Mouse (Mus musculus) liver, embryonic 15.5 days (tissue): ENCODE data around the gene Enoph1. TPM values are rescaled to one million over a fixed set of nuclear protein-coding genes. Genes with fewer than 3 reads are reported as not detected.
A peak's percentile ranks its signal among the peaks of the same experiment; 100 is the strongest.

Source experiments
- ATAC-seq: fragments of 200-750 bp; cut with Nextera tagmentation; 2 replicates; pipeline ENCODE4 v1.8.0; 2017; ENCODE audit warnings: moderate number of reproducible peaks, mild to moderate bottlenecking, moderate library complexity; ENCODE audit not compliant: insufficient read depth
- H3K27ac ChIP-seq: fragments of 300-500 bp; sonication (generic); replicated peaks from 2 replicates; pipeline ENCODE4 v1.5.1; 2015; ENCODE audit warnings: mild to moderate bottlenecking, inconsistent platforms
- H3K27me3 ChIP-seq: fragments of 300-500 bp; sonication (generic); 2 replicates; pipeline ENCODE4 v1.6.1; 2015; ENCODE audit warnings: mild to moderate bottlenecking, inconsistent platforms
- H3K36me3 ChIP-seq: fragments of 300-500 bp; sonication (generic); replicated peaks from 2 replicates; pipeline ENCODE4 v1.6.1; 2015; ENCODE audit warnings: moderate library complexity, mild to moderate bottlenecking, inconsistent platforms
- H3K4me1 ChIP-seq: fragments of 300-500 bp; sonication (generic); replicated peaks from 2 replicates; pipeline ENCODE4 v1.6.1; 2015; ENCODE audit warnings: inconsistent platforms
- H3K4me2 ChIP-seq: fragments of 300-500 bp; sonication (generic); 2 replicates; pipeline ENCODE4 v1.6.1; 2015; ENCODE audit warnings: moderate library complexity, mild to moderate bottlenecking, inconsistent platforms
- H3K4me3 ChIP-seq: fragments of 300-500 bp; sonication (generic); replicated peaks from 2 replicates; pipeline ENCODE4 v1.5.1; 2015; ENCODE audit warnings: mild to moderate bottlenecking, inconsistent platforms
- H3K9ac ChIP-seq: fragments of 300-500 bp; sonication (generic); 2 replicates; pipeline ENCODE4 v1.6.1; 2015; ENCODE audit warnings: moderate library complexity, mild to moderate bottlenecking, inconsistent platforms
- H3K9me3 ChIP-seq: fragments of 300-500 bp; sonication (generic); replicated peaks from 2 replicates; pipeline ENCODE4 v1.6.1; 2016; ENCODE audit warnings: inconsistent platforms
- WGBS: fragments of 180-500 bp; shearing (Covaris S2); methylation state at CpG from one replicate; pipeline ENCODE4 v1.1.7; 2015; ENCODE audit warnings: mixed read lengths; ENCODE audit not compliant: insufficient replicate concordance; 5-methylcytosine and 5-hydroxymethylcytosine counted together
- polyA plus RNA-seq: library from polyadenylated mRNA; unstranded; fragments of >200 nt; fragmentation: Nextera tagmentation; extraction: Ambion mirVana; gene quantifications from 2 replicates; pipeline ENCODE4 v1.2.1, GENCODE M21; 2015

Enoph1 gene
- polyA plus RNA-seq, 1 experiment from 2014 or later: 15.4 TPM

DNA sequence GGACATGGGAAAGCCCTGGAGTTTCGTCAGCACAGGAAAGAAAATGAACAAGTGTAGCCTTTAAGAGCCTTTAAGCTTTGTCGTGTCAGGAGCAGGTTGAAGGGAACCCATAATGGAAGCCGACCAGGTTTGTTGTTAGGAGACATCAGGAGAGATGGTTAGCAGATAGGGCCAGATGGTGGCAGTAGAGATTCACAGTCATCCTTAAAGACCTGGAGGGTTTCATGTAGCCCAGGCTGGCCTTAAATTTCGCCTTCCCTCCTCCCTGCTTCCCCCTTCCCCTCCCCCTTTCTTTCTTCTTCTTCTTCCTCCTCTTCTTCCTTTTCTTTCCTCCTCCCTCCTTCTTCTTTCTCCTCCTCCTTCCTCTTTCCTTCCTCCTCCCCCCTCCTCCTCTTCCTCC, 34.8 kb downstream of the Enoph1 start:
- no peaks in the 10 kb centered on the region for H3K27me3 ChIP-seq
- no peak for ATAC-seq
- no peak overlapping the region for H3K27ac ChIP-seq
- H3K4me3 ChIP-seq: no peak overlapping the region
- 0 out of 2 replicates have a peak, but pooled peaks cover 7% of the 10 kb centered on the region for H3K36me3 ChIP-seq
- WGBS: 44% methylated on average over 4 of the region's 4 CpGs
- no peak overlapping the region for H3K9ac ChIP-seq
- 0 out of 2 replicates have a peak, but pooled peaks cover 4% of the 10 kb centered on the region for H3K4me1 ChIP-seq
- no peaks in the 10 kb centered on the region for H3K9me3 ChIP-seq
- no peak overlapping the region for H3K4me2 ChIP-seq

DNA sequence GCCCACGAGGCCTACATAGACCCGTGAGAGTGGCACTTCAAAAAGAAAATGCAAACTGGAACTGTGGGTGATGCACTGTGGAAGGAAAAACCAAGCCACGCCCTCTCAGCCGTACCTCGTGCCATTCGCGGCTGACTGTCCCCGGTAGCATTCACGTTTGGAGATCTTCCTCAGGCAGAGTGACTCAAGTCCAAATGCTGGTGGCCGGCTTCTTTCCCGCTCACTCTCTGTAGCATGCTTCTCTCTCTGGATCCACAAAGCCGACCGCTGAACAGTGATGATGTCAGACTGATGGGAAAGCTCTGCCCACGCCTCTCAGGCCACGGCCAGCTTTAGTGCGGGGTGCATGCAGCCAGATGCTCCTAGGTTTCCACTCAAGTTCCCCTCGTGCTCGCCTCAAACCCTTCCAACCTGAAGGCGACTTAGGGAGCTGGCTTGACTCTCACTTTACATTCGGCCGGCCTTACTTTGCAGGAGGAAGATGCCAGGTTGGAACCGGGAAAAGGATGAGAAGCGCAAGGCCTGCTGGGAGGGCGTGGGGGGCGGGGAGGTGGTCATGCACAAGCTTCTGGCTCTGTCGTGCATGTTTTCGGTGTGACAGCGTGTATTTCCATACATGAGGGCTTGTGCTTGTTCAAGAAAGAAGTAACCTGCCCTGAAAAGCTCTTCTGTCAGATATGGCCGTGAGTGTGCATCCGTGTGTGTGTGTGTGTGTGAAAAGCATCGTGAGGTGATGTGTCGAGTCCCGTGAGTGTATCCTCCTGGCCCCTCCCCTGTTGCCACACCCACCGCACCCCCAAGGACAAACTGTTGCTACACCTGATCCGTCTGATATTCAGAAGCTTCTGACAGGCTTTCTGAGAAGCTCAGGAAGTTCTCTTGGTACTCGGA, 39.5 kb downstream of the Enoph1 start:
- no peak overlapping the region for H3K27ac ChIP-seq
- ATAC-seq: no peak
- no peak overlapping the region for H3K9ac ChIP-seq

DNA sequence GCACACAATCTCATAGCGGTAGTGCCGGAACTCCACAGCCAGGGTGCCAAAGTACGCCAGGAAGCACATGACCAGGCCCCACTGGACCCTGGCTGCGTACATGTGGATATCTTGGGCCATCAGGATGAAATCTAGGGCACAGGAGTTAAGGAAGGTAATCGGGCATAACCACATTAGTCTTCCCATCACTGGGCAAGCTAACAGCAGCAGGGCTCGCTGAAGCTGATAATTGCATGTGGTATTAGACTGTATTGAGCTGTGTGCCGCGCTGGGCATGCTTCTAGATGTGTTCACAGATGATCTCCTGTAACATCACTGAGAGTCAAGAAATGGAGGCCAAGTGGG, 40.1 kb downstream of the Enoph1 start:
- Histone ChIP-seq H3K36me3 (0 out of 2 replicates have a peak, but pooled peaks cover 3% of the 10 kb centered on the region), H3K4me1 (0 out of 2 replicates have a peak, but pooled peaks cover 4% of the 10 kb centered on the region), H3K4me2 (0 out of 2 replicates have a peak overlapping the region, but pooled peaks have one; percentile 59), H3K27ac (no peak overlapping the region), H3K27me3 (no peaks in the 10 kb centered on the region), H3K9ac (no peak overlapping the region), H3K4me3 (no peak overlapping the region), H3K9me3 (no peaks in the 10 kb centered on the region)
- WGBS: 74% methylated on average over 8 of the region's 8 CpGs
- no peak for ATAC-seq

More for the DNA sequence above, 39.5 kb downstream of the Enoph1 start:
- no peaks in the 10 kb centered on the region for H3K27me3 ChIP-seq
- 34% methylated on average over 36 of the region's 36 CpGs for WGBS
- no peaks in the 10 kb centered on the region for H3K9me3 ChIP-seq
- H3K4me3 ChIP-seq: peak overlapping the region; percentile 26
- H3K4me2 ChIP-seq: peak overlapping the region; percentile 59
- H3K36me3 ChIP-seq: 0 out of 2 replicates have a peak, but pooled peaks cover 3% of the 10 kb centered on the region
- 0 out of 2 replicates have a peak, but pooled peaks cover 4% of the 10 kb centered on the region for H3K4me1 ChIP-seq

DNA sequence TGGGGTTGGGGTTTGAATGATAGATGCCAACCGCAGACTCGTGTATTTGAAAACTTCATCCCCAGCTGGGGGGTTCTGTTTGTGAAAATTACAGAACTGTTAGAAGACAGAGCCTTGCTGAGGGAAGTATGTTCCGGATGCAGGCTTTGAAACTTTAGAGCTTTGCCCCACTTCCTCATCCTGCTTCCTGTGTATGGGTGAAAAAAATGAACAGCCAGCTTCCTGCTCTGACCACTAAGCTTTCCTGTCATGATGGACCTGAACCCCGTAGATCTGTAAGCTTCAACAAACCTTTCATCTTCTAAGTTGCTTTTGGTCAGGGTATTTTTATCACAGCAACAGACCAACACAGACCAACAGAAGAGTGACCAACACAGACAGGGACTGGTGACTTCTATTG, 42.2 kb downstream of the Enoph1 start:
- ATAC-seq: no peak
- no peak overlapping the region for H3K9ac ChIP-seq
- H3K4me3 ChIP-seq: no peak overlapping the region
- H3K27ac ChIP-seq: no peak overlapping the region
- 32% methylated on average over 4 of the region's 4 CpGs for WGBS
- H3K4me1 ChIP-seq: 0 out of 2 replicates have a peak, but pooled peaks cover 4% of the 10 kb centered on the region
- H3K9me3 ChIP-seq: no peaks in the 10 kb centered on the region
- H3K4me2 ChIP-seq: no peak overlapping the region
- H3K27me3 ChIP-seq: no peaks in the 10 kb centered on the region
- H3K36me3 ChIP-seq: no peaks in the 10 kb centered on the region

DNA sequence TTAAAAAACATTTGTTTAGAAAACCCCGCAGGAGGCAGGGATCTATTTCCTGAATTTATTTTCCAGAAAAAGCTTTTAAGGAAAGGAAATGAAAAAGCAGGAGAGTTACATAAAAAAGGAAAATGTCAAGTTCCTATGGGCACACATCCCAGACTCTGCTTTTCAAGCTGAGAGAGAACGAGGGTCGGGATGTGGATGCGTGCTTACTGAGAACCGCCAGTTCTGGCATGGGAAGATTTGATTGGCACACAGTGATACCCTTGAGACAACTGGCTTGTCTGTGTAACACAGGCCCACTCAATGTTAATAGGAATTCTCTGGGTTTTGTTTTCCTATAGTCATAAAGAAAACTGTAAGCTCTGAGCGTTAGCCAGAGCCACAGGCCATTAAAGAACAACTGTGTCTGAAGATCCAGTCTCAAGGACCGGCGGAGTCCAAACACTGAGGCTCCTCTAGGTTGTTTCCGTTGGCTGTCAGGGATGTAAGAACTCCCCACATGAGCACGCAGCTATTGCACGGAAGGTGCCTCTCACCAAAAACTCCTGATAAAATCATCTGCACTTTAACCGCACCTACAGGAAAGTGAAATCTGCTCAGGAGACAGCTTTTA, 44.3 kb downstream of the Enoph1 start:
- ATAC-seq: no peak

DNA sequence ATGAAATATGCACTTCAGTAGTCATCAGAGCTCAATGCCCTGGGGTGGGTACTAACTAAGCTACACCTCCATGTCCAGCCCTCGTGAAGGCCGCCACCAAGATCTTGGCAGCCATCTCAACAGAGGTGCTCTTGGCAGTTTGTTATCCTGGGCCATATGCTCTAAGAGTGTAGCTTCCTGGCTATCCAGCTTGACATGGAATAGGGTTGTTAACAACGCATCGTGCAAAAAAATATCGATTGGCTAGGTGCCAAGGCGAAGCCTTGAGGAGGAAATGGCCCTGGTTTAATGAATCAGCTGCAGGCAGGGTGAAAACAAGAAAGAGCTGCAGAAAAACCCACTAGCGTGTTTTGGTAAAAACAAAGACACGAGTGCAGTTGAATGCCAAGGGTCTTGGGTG, 45.3 kb downstream of the Enoph1 start:
- 67% methylated on average over 8 of the region's 8 CpGs for WGBS
- Histone ChIP-seq H3K4me1 (no peaks in the 10 kb centered on the region), H3K27me3 (no peaks in the 10 kb centered on the region), H3K27ac (no peak overlapping the region), H3K9me3 (no peaks in the 10 kb centered on the region), H3K36me3 (no peaks in the 10 kb centered on the region), H3K4me3 (no peak overlapping the region), H3K9ac (no peak overlapping the region), H3K4me2 (no peak overlapping the region)
- no peak for ATAC-seq

More for the DNA sequence above, 44.3 kb downstream of the Enoph1 start:
- Histone ChIP-seq H3K27ac (no peak overlapping the region), H3K9ac (no peak overlapping the region), H3K9me3 (no peaks in the 10 kb centered on the region), H3K4me2 (no peak overlapping the region), H3K36me3 (no peaks in the 10 kb centered on the region), H3K4me3 (no peak overlapping the region), H3K4me1 (0 out of 2 replicates have a peak, but pooled peaks cover under 1% of the 10 kb centered on the region), H3K27me3 (no peaks in the 10 kb centered on the region)
- 74% methylated on average over 12 of the region's 12 CpGs for WGBS

DNA sequence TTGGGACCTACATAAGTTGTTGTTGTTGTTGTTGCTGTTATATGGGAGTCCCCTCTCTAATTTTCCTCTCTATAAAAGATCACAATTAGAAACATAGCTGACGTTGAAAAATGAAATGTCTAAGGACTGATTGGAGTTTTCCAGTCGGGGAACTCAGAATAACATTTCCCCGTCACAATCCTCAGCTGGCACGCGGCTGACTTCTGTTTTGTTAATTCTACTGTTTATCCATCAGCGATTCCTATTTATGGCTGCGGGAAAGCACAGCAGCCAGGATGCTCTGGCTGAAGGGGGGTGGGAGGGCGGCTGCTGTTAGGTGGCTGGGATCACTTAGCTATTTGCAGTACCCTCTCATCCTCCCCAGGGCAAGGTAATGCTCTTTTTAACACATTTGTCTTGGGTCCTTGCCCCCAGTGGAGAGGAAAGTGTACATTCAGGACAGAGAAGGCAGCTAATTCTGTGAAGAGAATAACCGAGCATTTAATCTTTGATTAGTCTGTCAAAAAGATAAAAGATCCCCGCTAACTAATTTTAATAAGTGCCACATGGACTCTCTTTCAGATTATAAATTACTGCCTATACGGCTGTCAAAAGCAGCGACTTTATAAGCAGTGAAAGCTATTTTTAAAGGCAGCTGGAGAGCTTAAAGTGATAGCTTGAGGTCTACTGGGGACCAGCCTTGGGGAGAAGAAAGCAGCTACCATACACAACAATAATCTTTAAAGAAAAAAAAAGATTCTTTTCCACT, 50.9 kb downstream of the Enoph1 start:
- no peak for ATAC-seq
- Histone ChIP-seq H3K9me3 (no peaks in the 10 kb centered on the region), H3K4me3 (no peak overlapping the region), H3K9ac (no peak overlapping the region), H3K4me1 (no peaks in the 10 kb centered on the region), H3K27me3 (no peaks in the 10 kb centered on the region), H3K4me2 (no peak overlapping the region), H3K36me3 (no peaks in the 10 kb centered on the region), H3K27ac (no peak overlapping the region)
- WGBS: 48% methylated on average over 12 of the region's 12 CpGs

DNA sequence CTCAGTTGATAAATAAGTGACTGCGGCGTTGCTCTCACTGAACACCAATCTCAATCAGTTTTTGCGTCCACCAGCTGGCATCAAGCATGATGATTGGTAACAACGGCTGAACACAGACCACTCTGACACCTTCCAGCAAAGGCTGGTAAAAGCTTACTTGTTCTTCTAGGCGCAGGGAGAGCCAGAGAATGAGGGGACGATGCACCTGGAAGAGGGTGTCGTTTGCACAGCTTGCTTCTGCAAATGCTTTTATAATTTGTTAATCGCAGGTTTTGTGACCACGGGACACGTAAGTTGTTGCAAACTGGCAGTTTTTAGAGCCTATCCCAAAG, 51.4 kb downstream of the Enoph1 start:
- Histone ChIP-seq H3K9ac (no peak overlapping the region), H3K36me3 (no peaks in the 10 kb centered on the region), H3K4me2 (no peak overlapping the region), H3K4me1 (no peaks in the 10 kb centered on the region), H3K4me3 (no peak overlapping the region), H3K27ac (no peak overlapping the region), H3K27me3 (no peaks in the 10 kb centered on the region), H3K9me3 (no peaks in the 10 kb centered on the region)
- 57% methylated on average over 10 of the region's 10 CpGs for WGBS
- ATAC-seq: no peak

DNA sequence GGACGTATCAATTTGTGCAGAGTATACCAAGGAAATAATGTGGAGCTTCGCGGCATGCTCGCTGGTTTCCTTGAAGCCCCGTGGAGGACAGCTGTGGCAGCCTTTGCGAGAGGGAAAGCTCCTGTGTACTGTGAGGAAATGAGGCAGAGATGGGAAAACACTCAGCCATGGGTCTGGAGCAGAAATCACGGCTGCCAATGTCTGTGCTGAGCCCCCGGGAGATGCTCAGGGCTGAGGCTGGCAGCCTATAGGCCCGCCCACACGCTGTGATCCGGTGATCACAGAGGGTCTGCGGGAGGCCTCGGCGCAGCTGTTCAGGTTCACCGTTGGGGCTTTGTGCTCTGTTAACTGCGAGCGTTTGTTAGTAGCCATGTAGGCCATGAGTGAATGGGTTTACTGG, 51.8 kb downstream of the Enoph1 start:
- no peak for ATAC-seq
- Histone ChIP-seq H3K27ac (no peak overlapping the region), H3K36me3 (no peaks in the 10 kb centered on the region), H3K4me3 (no peak overlapping the region), H3K4me1 (no peaks in the 10 kb centered on the region), H3K27me3 (no peaks in the 10 kb centered on the region), H3K9me3 (no peaks in the 10 kb centered on the region), H3K4me2 (no peak overlapping the region), H3K9ac (no peak overlapping the region)
- WGBS: 34% methylated on average over 17 of the region's 17 CpGs

DNA sequence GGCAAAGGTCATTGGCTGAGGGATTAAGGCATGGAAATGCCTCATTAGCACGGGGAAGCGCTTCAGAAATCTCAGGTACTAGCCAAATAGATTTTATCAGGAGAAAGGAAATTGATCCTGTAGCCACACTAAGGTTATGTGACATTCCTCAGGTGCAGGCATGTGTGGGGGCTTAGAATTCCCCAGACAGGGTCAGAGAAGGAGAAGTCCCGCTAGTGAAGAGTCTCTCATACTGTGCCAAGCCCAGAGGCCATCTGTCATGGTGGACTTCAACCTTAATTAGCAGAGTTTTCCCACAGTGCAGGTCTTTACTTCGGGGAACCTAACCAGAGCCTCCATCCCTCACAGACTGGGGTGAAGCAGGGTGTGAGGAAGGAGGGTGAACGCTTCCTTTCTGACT, 57.2 kb downstream of the Enoph1 start:
- Histone ChIP-seq H3K4me2 (no peak overlapping the region), H3K27me3 (no peaks in the 10 kb centered on the region), H3K4me3 (no peak overlapping the region), H3K36me3 (no peaks in the 10 kb centered on the region), H3K9ac (no peak overlapping the region), H3K27ac (no peak overlapping the region), H3K4me1 (no peaks in the 10 kb centered on the region), H3K9me3 (no peaks in the 10 kb centered on the region)
- ATAC-seq: no peak
- 56% methylated on average over 5 of the region's 5 CpGs for WGBS

DNA sequence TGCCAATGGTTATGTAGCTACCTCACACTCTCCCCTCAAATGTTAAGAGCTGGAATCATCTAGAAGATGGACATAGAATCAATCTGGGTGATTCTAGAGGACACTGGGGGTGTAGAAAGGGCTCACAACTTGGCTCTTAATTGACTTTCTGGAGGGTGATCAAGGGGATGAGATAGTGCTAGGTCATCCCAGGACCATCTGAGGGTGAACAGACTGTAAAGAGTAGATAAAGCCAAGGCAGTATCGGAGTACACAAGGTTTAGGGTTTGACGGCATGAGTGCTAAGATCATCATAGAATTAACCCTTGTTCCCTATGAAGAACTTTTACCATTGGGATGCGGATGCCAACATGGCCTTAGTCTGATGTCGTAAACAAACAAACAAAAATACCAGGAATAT, 58.2 kb downstream of the Enoph1 start:
- no peaks in the 10 kb centered on the region for H3K9me3 ChIP-seq
- H3K27ac ChIP-seq: no peak overlapping the region
- no peak overlapping the region for H3K4me3 ChIP-seq
- 63% methylated on average over 4 of the region's 4 CpGs for WGBS
- no peaks in the 10 kb centered on the region for H3K27me3 ChIP-seq
- H3K4me2 ChIP-seq: no peak overlapping the region
- H3K4me1 ChIP-seq: no peaks in the 10 kb centered on the region
- H3K36me3 ChIP-seq: no peaks in the 10 kb centered on the region
- ATAC-seq: no peak
- H3K9ac ChIP-seq: no peak overlapping the region
